ENCODE assay signal across 8 mouse cellular contexts in genomic region chr15:83002665-83003548, GRCm38 (mm10). TPM values are rescaled to one million over a fixed set of nuclear protein-coding genes. Genes with fewer than 3 reads are reported as not detected.
DNase-seq lines count a peak whose midpoint lies in the region; ATAC-seq and TF ChIP-seq lines count a peak whose summit lies in the region.

No protein-coding gene starts in this region.

- ATAC-seq in forebrain, embryonic 14.5 days: peak; percentile 95
- peak; percentile 87 for ATAC-seq in neural tube, embryonic 13.5 days (ENCODE audit: low read depth)

- no peak for TF ChIP-seq CTCF in lung, adult 2 months (IDR thresholded peaks at IDR 0.05; ENCODE audit: insufficient read depth, low read length)

- peaks cover 19% of the 10 kb centered on the region for H3K4me1 ChIP-seq in forebrain, embryonic 14.5 days (ENCODE audit: control insufficient read depth, insufficient read depth, low read length)
- peaks cover 23% of the 10 kb centered on the region for H3K4me1 ChIP-seq in neural tube, embryonic 13.5 days (replicated peaks)
- no peaks in the 10 kb centered on the region for H3K4me1 ChIP-seq in lung, adult 2 months (ENCODE audit: control insufficient read depth, insufficient read depth, low read length)

- 0 out of 2 replicates have a peak overlapping the region, but pooled peaks have one; percentile 30 for H3K9ac ChIP-seq in forebrain, embryonic 14.5 days (ENCODE audit: low read length)
- H3K9ac ChIP-seq in neural tube, embryonic 13.5 days: no peak overlapping the region; the same call in 1 of the 2 replicates

- H3K9me3 ChIP-seq in forebrain, embryonic 14.5 days (replicated peaks; ENCODE audit: control insufficient read depth, low read length): no peaks in the 10 kb centered on the region
- no peaks in the 10 kb centered on the region for H3K9me3 ChIP-seq in neural tube, embryonic 13.5 days

- H3K27me3 ChIP-seq in forebrain, embryonic 14.5 days (replicated peaks; ENCODE audit: control insufficient read depth, insufficient read depth, low read length): no peaks in the 10 kb centered on the region; the same call in 1 of the 2 replicates
- H3K27me3 ChIP-seq in neural tube, embryonic 13.5 days: peaks cover 59% of the 10 kb centered on the region

- WGBS in forebrain, embryonic 14.5 days: 40% methylated on average over 12 of the region's 12 CpGs
- WGBS in neural tube, embryonic 13.5 days: 37% methylated on average over 12 of the region's 12 CpGs
- 59% methylated on average over 12 of the region's 12 CpGs for WGBS in lung, adult 2 months

- peak; percentile 81 for DNase-seq in cerebellum, adult 11-12 months
- DNase-seq in forebrain, embryonic 14.5 days (ENCODE audit: low spot score): peak; percentile 96
- DNase-seq in layer of hippocampus, postnatal 25 days (ENCODE audit: extremely low spot score in 1 of 2, low spot score in 1 of 2): peak; percentile 77 to 90
- no peak for DNase-seq in testis, postnatal 10 days (ENCODE audit: low spot score)
- no peak for DNase-seq in lung, postnatal 4 days
- no peak for DNase-seq in c-Kit-positive CD71-positive TER-119-positive erythroid progenitor cells, embryonic 14.5 days (ENCODE audit: low spot score)
- no peak for DNase-seq in lung, adult 2 months

- H3K36me3 ChIP-seq in forebrain, embryonic 14.5 days (ENCODE audit: control insufficient read depth, insufficient read depth, low read length): no peaks in the 10 kb centered on the region
- no peaks in the 10 kb centered on the region for H3K36me3 ChIP-seq in neural tube, embryonic 13.5 days

- H3K4me3 ChIP-seq in forebrain, embryonic 14.5 days (ENCODE audit: low read depth, low read length): no peak overlapping the region
- H3K4me3 ChIP-seq in neural tube, embryonic 13.5 days: no peak overlapping the region
- no peak overlapping the region for H3K4me3 ChIP-seq in lung, adult 2 months (replicated peaks; ENCODE audit: extremely low read depth, low read depth, low read length)

- H3K27ac ChIP-seq in forebrain, embryonic 14.5 days (ENCODE audit: low read depth, low read length): peak overlapping the region; percentile 68
- H3K27ac ChIP-seq in neural tube, embryonic 13.5 days (replicated peaks): peak overlapping the region; percentile 43

- H3K4me2 ChIP-seq in forebrain, embryonic 14.5 days (ENCODE audit: low read length): peak overlapping the region; percentile 14; the same call in 1 of the 2 replicates
- no peak overlapping the region for H3K4me2 ChIP-seq in neural tube, embryonic 13.5 days

- TF ChIP-seq POLR2A in lung, adult 2 months (IDR thresholded peaks at IDR 0.05; ENCODE audit: borderline replicate concordance, extremely low read depth, low read depth, low read length): no peak

RNA-seq across cellular contexts. Expression of gene Tcf20, which starts 15.2 kb away (rescaled TPM):
- polyA plus RNA-seq in forebrain, embryonic 14.5 days (2014; fragmentation: Nextera tagmentation; extraction: Ambion mirVana): 17.1 and 17.4 TPM in 2 replicates
- 100 to 1,000 TPM; 213 TPM for total RNA-seq in layer of hippocampus, postnatal 25 days (2021)
- polyA plus RNA-seq in neural tube, embryonic 13.5 days (2015; fragmentation: Nextera tagmentation; extraction: Ambion mirVana): 11.8 and 12.7 TPM in 2 replicates
- polyA plus RNA-seq in lung, adult 2 months (2012; rRNA removed): 12.6 and 16.8 TPM in 2 replicates

RNA-seq across cellular contexts. Expression of gene Nfam1, which starts 30.2 kb away (rescaled TPM):
- 1.2 and 2.0 TPM in 2 replicates for polyA plus RNA-seq in forebrain, embryonic 14.5 days (2014; fragmentation: Nextera tagmentation; extraction: Ambion mirVana)
- total RNA-seq in layer of hippocampus, postnatal 25 days (2021): 1 to 10 TPM; 2.5 to 2.7 TPM
- 2.4 and 2.6 TPM in 2 replicates for polyA plus RNA-seq in neural tube, embryonic 13.5 days (2015; fragmentation: Nextera tagmentation; extraction: Ambion mirVana)
- polyA plus RNA-seq in lung, adult 2 months (2012; rRNA removed): 13.7 and 19.3 TPM in 2 replicates

Comparison
In these comparisons a context has a peak if more than half of its experiments do, and no peak if none do; other contexts are left out.
1. DNase-seq: peak in cerebellum, adult 11-12 months (single experiment), forebrain, embryonic 14.5 days (single experiment) and layer of hippocampus, postnatal 25 days (2 of 2); none in testis, postnatal 10 days (single experiment), lung, postnatal 4 days (0 of 2), c-Kit-positive CD71-positive TER-119-positive erythroid progenitor cells, embryonic 14.5 days (single experiment) and lung, adult 2 months (single experiment).